Mouse (Mus musculus): ENCODE data around the gene Vmp1. TPM values are rescaled to one million over a fixed set of nuclear protein-coding genes. Genes with fewer than 3 reads are reported as not detected.
A peak's percentile ranks its signal among the peaks of the same experiment; 100 is the strongest.

Gene Vmp1
- polyA plus RNA-seq, 1 experiment from 2014 or later = 123 TPM

DNA sequence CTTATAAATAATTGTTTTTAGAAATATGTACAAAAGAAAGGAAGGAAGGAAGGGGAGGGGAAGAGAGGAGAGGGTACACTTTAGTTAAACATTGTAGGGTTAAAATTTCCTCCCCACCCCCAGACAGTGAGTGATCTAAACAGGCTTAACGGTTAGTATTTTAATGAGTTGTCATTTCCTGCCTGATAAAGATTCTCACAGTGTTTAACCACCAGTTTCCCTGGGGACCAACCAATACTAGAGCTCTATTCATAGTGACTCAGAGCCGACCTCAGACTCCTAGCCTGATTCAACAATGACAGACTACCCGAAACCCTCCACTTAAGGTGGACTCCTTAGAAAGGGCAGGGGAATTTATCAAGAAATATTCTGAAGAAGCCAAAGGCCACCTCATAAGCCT, 90.6 kb downstream of the Vmp1 start:
- WGBS = 27% methylated on average over 3 of the region's 3 CpGs
- no peak overlapping the region for H3K27ac ChIP-seq (ENCODE audit: low read depth, low read length)
- H3K27me3 ChIP-seq (replicated peaks; ENCODE audit: control insufficient read depth, insufficient read depth, low read length) = no peaks in the 10 kb centered on the region
- H3K4me3 ChIP-seq (ENCODE audit: low read length) = no peak overlapping the region
- H3K9ac ChIP-seq (ENCODE audit: low read depth, low read length) = no peak overlapping the region
- no peaks in the 10 kb centered on the region for H3K36me3 ChIP-seq (ENCODE audit: control insufficient read depth, insufficient read depth, low read length)
- no peaks in the 10 kb centered on the region for H3K9me3 ChIP-seq (ENCODE audit: control insufficient read depth, low read length)
- H3K4me2 ChIP-seq (ENCODE audit: low read length) = no peak overlapping the region; the same call in 1 of the 2 replicates
- no peak for ATAC-seq
- no peaks in the 10 kb centered on the region for H3K4me1 ChIP-seq (ENCODE audit: control insufficient read depth, insufficient read depth, low read depth, low read length)

DNA sequence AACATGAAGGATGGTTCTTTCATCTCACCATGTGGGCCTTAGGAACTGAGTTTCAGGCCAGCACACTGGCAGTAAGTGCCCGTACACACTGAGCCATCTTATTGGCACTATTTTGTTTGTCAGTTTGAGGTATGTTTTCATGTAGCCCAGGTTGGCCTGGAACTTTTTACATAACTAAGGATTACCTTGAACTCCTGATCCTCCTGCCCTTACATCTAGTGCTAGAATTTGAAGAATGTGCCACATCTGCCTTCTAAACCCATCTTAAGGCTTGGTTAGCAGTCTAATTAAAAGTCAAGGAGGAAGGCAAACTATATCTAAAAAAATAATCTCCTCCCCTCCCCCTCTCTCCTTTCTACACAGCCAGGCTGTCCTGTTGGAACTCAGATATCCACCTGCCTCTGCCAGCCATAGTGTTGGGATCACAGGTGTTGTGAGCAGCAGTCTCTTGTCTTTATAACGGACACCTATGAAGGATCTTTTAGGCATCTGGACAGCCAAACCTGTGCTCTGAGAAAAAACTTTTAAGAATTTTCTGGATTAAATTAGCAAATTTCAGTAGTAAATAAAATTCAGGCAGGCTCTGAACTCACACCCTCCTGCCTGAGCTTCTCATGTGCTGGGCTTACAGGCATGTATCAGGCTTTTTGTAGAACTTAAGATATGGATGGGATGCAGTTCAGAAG, 91.6 kb downstream of the Vmp1 start:
- H3K4me1 ChIP-seq (ENCODE audit: control insufficient read depth, insufficient read depth, low read depth, low read length) = no peaks in the 10 kb centered on the region
- 81% methylated on average over 2 of the region's 2 CpGs for WGBS
- H3K4me3 ChIP-seq (ENCODE audit: low read length) = no peak overlapping the region
- H3K4me2 ChIP-seq (ENCODE audit: low read length) = no peak overlapping the region
- no peaks in the 10 kb centered on the region for H3K36me3 ChIP-seq (ENCODE audit: control insufficient read depth, insufficient read depth, low read length)
- no peak overlapping the region for H3K9ac ChIP-seq (ENCODE audit: low read depth, low read length)
- no peaks in the 10 kb centered on the region for H3K9me3 ChIP-seq (ENCODE audit: control insufficient read depth, low read length)
- ATAC-seq = no peak
- H3K27ac ChIP-seq (ENCODE audit: low read depth, low read length) = no peak overlapping the region
- no peaks in the 10 kb centered on the region for H3K27me3 ChIP-seq (replicated peaks; ENCODE audit: control insufficient read depth, insufficient read depth, low read length)

- ATAC-seq = no peak
- no peak overlapping the region for H3K4me2 ChIP-seq (ENCODE audit: low read length)
- 89% methylated on average over 4 of the region's 4 CpGs for WGBS
Observed at GRCm38 (mm10) chr11:86591301-86591845, 92.3 kb downstream of the Vmp1 start.

DNA sequence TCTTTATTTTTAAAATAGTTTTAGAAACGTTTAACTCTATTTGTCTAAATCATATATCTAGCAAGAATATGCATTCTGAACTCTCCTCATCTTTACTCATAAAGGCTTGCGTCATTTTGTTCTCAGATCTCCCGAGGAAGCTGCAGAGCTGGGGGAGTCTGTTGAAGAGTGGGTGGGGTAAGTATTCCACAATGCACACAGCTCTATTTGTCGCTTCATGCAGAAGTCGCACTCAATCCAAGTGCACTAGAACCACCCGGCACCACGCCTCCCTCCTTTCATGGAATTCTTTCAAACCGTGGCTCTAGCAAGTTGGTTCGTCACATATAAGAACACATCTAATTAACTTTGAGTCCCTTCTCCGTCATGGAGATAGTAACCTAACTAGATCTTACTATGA, 93.1 kb downstream of the Vmp1 start:
- H3K36me3 ChIP-seq (ENCODE audit: control insufficient read depth, insufficient read depth, low read length) = no peaks in the 10 kb centered on the region
- H3K4me1 ChIP-seq (ENCODE audit: control insufficient read depth, insufficient read depth, low read depth, low read length) = no peaks in the 10 kb centered on the region
- 85% methylated on average over 10 of the region's 10 CpGs for WGBS
- no peaks in the 10 kb centered on the region for H3K27me3 ChIP-seq (replicated peaks; ENCODE audit: control insufficient read depth, insufficient read depth, low read length)
- no peak overlapping the region for H3K27ac ChIP-seq (ENCODE audit: low read depth, low read length)
- H3K4me2 ChIP-seq (ENCODE audit: low read length) = no peak overlapping the region
- H3K9me3 ChIP-seq (ENCODE audit: control insufficient read depth, low read length) = no peaks in the 10 kb centered on the region
- H3K9ac ChIP-seq (ENCODE audit: low read depth, low read length) = no peak overlapping the region
- ATAC-seq = no peak
- H3K4me3 ChIP-seq (ENCODE audit: low read length) = no peak overlapping the region

More at GRCm38 (mm10) chr11:86591301-86591845, 92.3 kb downstream of the Vmp1 start:
- Histone ChIP-seq H3K27ac (ENCODE audit: low read depth, low read length) (no peak overlapping the region), H3K36me3 (ENCODE audit: control insufficient read depth, insufficient read depth, low read length) (no peaks in the 10 kb centered on the region), H3K4me1 (ENCODE audit: control insufficient read depth, insufficient read depth, low read depth, low read length) (no peaks in the 10 kb centered on the region), H3K27me3 (replicated peaks; ENCODE audit: control insufficient read depth, insufficient read depth, low read length) (no peaks in the 10 kb centered on the region), H3K4me3 (ENCODE audit: low read length) (no peak overlapping the region), H3K9ac (ENCODE audit: low read depth, low read length) (no peak overlapping the region), H3K9me3 (ENCODE audit: control insufficient read depth, low read length) (no peaks in the 10 kb centered on the region)

GRCm38 (mm10) chr11:86590066-86590465, 93.6 kb downstream of the Vmp1 start:
- no peak overlapping the region for H3K27ac ChIP-seq (ENCODE audit: low read depth, low read length)
- no peaks in the 10 kb centered on the region for H3K4me1 ChIP-seq (ENCODE audit: control insufficient read depth, insufficient read depth, low read depth, low read length)
- ATAC-seq = no peak
- H3K27me3 ChIP-seq (replicated peaks; ENCODE audit: control insufficient read depth, insufficient read depth, low read length) = no peaks in the 10 kb centered on the region
- H3K9me3 ChIP-seq (ENCODE audit: control insufficient read depth, low read length) = no peaks in the 10 kb centered on the region
- H3K9ac ChIP-seq (ENCODE audit: low read depth, low read length) = no peak overlapping the region
- WGBS = 90% methylated on average over 4 of the region's 4 CpGs
- no peak overlapping the region for H3K4me3 ChIP-seq (ENCODE audit: low read length)
- no peaks in the 10 kb centered on the region for H3K36me3 ChIP-seq (ENCODE audit: control insufficient read depth, insufficient read depth, low read length)
- no peak overlapping the region for H3K4me2 ChIP-seq (ENCODE audit: low read length)

GRCm38 (mm10) chr11:86588583-86589298, 94.9 kb downstream of the Vmp1 start:
- no peak overlapping the region for H3K4me3 ChIP-seq (ENCODE audit: low read length)
- no peak overlapping the region for H3K27ac ChIP-seq (ENCODE audit: low read depth, low read length)
- H3K9ac ChIP-seq (ENCODE audit: low read depth, low read length) = no peak overlapping the region
- no peaks in the 10 kb centered on the region for H3K27me3 ChIP-seq (replicated peaks; ENCODE audit: control insufficient read depth, insufficient read depth, low read length)
- H3K4me2 ChIP-seq (ENCODE audit: low read length) = no peak overlapping the region
- no peaks in the 10 kb centered on the region for H3K36me3 ChIP-seq (ENCODE audit: control insufficient read depth, insufficient read depth, low read length)
- no peaks in the 10 kb centered on the region for H3K4me1 ChIP-seq (ENCODE audit: control insufficient read depth, insufficient read depth, low read depth, low read length)
- no peaks in the 10 kb centered on the region for H3K9me3 ChIP-seq (ENCODE audit: control insufficient read depth, low read length)
- 96% methylated on average over 4 of the region's 4 CpGs for WGBS
- no peak for ATAC-seq

- no peak for ATAC-seq
- H3K9me3 ChIP-seq (ENCODE audit: control insufficient read depth, low read length) = no peaks in the 10 kb centered on the region
Observed at GRCm38 (mm10) chr11:86587830-86588229, 95.8 kb downstream of the Vmp1 start.

DNA sequence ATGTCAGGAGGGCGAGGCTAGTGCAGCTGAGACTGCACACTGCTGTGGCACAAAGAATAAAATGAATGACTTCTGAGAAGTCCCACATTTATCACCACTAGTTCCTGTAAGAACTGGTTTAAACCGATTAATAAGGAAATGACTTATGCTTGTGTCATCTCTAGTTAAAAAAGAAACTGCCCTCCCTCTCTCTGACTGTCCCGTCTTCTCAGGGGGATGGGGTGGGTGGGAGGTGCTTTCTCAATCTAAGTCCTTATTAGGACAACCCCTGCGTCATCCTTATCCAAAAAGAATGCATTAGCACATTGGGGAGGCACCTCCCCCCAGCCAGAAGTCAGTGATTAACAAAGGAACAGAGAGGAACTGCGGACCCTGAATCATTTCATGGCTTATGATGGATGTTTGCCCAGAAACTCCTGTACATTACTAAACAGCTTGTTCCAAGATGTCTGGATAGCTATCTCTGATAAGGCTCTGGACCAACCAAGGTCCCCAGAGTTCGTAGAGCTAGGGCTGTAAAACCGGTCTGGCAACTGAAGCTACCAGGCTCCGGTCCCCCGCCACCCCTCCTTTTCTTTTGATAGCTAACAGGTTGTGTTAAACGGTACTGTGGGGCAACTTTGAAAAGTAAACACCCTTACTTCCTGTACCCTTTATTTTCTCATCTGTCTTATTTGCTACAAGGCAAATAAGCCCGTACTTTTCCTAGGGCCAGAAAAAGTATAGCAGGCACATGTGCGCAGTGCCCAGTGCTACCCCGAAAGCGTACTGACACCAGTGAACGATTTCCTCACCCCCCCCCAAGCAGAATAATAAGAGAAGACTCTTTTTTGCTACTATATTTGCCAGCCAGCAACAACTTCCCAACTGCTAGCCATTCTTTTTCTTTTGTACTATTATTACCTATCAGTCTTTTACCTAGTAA, 96.5 kb downstream of the Vmp1 start:
- Histone ChIP-seq H3K9me3 (ENCODE audit: control insufficient read depth, low read length) (no peaks in the 10 kb centered on the region), H3K4me1 (ENCODE audit: control insufficient read depth, insufficient read depth, low read depth, low read length) (no peaks in the 10 kb centered on the region), H3K4me3 (ENCODE audit: low read length) (peak overlapping the region; percentile 1), H3K36me3 (ENCODE audit: control insufficient read depth, insufficient read depth, low read length) (no peaks in the 10 kb centered on the region), H3K27me3 (replicated peaks; ENCODE audit: control insufficient read depth, insufficient read depth, low read length) (no peaks in the 10 kb centered on the region), H3K27ac (ENCODE audit: low read depth, low read length) (no peak overlapping the region), H3K9ac (ENCODE audit: low read depth, low read length) (no peak overlapping the region), H3K4me2 (ENCODE audit: low read length) (peak overlapping the region; percentile 37)
- WGBS = 14% methylated on average over 15 of the region's 15 CpGs
- ATAC-seq = no peak

More at GRCm38 (mm10) chr11:86587830-86588229, 95.8 kb downstream of the Vmp1 start:
- H3K27ac ChIP-seq (ENCODE audit: low read depth, low read length) = no peak overlapping the region
- no peak overlapping the region for H3K9ac ChIP-seq (ENCODE audit: low read depth, low read length)
- H3K36me3 ChIP-seq (ENCODE audit: control insufficient read depth, insufficient read depth, low read length) = no peaks in the 10 kb centered on the region
- H3K4me2 ChIP-seq (ENCODE audit: low read length) = no peak overlapping the region
- 51% methylated on average over 7 of the region's 7 CpGs for WGBS
- H3K4me1 ChIP-seq (ENCODE audit: control insufficient read depth, insufficient read depth, low read depth, low read length) = no peaks in the 10 kb centered on the region
- H3K27me3 ChIP-seq (replicated peaks; ENCODE audit: control insufficient read depth, insufficient read depth, low read length) = no peaks in the 10 kb centered on the region
- H3K4me3 ChIP-seq (ENCODE audit: low read length) = no peak overlapping the region
